Mouse (Mus musculus): Measurements from ENCODE around the gene Fcmr.

- TF ChIP-seq CTCF (IDR thresholded peaks at IDR 0.05; ENCODE audit: insufficient read depth, low read length) (no peak), POLR2A (IDR thresholded peaks at IDR 0.05; ENCODE audit: borderline replicate concordance, extremely low read depth, low read depth, low read length) (no peak)
Measured at GRCm38 (mm10) chr1:130850405-130850804, 15.1 kb upstream of the Fcmr start.

All from lung, adult 2 months (tissue).